Mouse (Mus musculus) left cerebral cortex, adult 9 months (tissue): ENCODE data around the gene Tpra1.

Experiments used
- DNase-seq, 2 experiments: peaks; one replicate each; pipeline ENCODE4 v3.0.0; 2022; ENCODE audit warnings: low spot score in 2 of 2

The Tpra1 gene

DNA sequence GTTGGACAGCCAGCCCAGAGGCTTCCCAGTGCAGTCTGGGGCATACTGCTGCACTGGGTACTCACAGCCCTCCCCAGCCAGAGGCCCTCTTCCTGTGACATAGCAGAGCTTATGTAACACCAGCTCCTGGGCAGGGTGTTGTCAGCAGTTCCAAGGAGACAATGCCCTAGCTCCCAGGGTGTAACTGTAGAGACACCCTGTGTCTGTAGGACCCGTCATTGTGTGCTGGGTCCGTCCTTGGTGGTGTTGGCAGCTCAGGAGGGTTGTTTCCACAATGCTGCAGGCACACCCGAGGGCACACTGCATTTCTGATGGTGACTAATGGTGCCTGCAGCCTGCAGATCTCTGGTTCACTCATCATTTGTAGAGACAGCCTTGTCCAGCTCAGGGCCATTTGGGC, 24.8 kb downstream of the Tpra1 start:
- no peak for DNase-seq

DNA sequence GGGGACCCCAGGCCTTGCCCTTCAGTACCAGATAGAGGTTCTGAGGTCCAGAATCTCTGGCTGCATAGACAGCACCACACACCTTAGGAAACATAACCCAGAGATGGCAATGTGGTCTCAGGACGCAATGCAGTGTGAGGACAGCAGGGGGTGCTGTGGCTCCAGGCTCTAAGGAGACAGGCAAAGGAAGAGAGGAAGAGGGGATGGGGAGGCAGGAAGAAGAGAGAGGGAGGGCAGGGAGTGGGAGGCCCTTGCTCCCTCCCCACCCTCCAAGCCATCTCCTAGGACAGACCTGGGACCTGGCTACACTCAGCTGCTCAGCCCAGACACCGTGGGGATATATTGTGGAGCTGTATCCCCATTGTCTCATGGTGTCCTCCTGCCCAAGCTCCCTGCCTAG, 25.5 kb downstream of the Tpra1 start:
- peak in 1 of 2 experiments; percentile 89 for DNase-seq

DNA sequence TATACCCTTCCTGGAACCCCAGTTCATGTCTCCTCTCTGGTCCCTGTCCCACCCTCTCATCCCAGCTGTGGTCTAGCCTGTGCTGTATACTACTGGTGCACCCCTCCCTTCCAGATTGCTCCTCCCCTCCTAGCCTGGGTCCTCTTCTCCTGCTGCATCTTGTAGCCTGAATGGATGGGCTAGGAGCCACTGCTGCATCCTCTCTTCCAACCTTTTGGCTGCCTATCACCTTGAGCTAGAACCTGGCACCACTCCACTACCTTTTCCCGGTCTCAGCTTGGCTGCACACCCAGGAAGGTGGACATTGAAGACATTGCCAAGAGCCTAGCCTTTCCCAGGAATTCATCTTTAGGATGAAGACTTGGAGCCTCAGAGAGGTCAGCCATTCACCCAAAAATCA, 26.0 kb downstream of the Tpra1 start:
- no peak for DNase-seq

DNA sequence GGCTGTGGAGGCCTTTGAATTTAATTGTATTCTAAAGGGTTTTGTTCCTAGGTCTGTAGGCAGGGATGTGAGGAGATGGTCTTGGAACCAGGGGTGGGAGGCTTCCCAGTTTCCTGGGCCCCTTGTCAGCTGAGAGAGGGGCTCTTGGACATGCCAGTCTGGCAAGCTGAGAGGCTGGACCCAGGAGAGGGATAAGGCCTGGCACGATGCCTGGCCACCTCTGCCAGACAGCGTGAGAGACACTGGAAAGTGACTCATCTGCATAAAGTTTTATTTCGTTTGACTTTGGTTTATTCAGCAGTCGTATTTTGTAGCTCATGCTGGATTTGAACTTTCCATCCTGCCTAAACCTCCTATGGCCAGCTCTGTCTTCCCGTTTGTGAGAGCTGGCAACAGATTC, 26.5 kb downstream of the Tpra1 start:
- no peak for DNase-seq

DNA sequence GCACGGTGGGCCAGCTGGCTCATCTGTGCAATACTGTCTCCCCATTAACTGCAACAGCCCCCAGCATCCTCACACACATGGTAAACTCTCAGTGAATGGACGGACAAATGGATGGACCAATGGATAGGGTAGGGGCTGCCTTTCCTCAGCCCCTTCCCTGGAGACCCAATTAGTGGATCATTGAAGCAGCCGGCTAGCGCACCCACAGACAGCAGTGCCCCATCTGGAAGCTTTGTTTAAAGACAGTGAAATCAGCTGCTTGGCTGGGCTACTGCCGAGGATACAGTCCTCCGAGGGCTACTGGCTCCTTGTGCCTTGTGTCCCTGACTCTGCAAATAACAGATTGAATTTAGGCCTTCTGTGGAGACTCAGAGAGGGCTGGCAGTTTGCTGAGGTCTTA, 27.4 kb downstream of the Tpra1 start:
- no peak for DNase-seq

DNA sequence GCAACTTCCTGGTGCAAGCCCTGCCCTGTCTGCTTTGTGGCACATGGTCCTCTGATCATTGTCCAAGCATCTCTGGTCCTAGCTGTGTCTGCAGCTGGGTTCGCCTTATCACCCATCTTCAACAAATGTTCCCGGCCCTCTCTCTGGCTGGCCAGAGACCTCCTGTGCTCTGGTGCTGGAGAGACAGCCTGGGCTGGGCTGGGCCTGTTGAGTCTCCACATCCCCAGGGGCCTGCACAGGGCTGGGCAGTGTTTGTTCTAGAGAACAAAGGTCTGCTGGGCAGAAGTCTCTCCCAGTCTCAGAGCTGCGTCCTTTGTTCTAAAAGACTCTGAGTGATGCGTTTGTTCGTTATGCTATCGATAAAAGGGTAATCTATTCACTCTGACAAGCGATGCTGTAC, 28.0 kb downstream of the Tpra1 start:
- DNase-seq = no peak

DNA sequence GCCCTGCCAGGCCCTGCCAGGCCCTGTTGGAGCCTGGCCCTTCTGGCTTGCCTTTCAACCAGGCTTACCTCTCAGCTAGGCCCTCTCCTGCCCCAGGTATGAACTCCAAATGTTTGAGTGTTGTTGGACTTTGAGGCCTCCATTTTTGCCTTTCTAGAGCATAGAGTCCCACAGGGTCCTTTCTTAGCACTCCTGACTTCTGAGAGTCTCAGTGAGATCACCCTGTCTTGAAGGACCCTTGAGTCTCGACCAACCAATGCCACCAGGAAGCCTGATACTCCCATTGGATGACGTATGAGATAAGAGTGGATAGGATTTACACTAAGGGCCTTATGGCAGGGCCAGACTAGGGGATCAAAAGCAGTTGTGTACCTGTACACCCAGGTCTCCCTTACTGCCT, 29.4 kb downstream of the Tpra1 start:
- DNase-seq = no peak

DNA sequence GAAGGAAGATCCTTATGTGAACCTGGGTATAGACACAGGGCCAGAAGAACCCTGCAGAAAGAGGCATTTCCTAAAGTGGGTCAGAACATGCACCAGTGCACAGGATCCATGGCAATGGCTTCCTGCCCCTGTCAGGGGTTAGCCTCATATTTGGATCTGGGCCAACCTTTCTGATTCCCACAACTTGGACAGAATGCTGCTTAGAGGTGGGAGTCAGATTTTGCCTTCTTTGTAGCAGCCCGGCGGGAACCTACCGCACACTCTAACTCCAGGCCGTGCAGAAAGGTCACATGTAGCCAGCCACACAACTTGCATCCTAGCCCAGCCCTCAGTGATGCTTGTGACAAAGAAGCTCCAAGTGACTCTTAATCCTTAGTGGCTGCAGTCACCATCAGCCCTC, 32.1 kb downstream of the Tpra1 start:
- DNase-seq = no peak

DNA sequence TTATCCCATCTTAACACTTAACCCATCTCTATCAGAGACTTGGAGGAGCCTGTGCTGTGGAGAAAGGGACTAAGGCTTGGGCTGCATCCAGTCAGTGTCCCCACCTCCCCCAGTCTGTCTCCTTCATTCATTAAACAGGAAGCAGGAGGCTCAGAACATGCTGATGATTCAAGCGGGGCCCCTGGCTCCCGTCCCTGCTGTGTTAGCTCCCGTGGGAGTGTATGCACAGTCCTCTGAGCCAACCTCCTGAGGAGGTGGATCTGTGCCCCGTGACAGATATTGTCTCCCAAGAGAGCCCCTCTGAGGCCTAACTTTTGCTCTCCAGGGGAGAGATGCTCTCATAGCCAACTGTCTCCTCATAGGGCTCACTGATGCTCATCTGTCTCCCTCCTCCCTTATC, 32.8 kb downstream of the Tpra1 start:
- peak in 1 of 2 experiments; percentile 71 for DNase-seq

DNA sequence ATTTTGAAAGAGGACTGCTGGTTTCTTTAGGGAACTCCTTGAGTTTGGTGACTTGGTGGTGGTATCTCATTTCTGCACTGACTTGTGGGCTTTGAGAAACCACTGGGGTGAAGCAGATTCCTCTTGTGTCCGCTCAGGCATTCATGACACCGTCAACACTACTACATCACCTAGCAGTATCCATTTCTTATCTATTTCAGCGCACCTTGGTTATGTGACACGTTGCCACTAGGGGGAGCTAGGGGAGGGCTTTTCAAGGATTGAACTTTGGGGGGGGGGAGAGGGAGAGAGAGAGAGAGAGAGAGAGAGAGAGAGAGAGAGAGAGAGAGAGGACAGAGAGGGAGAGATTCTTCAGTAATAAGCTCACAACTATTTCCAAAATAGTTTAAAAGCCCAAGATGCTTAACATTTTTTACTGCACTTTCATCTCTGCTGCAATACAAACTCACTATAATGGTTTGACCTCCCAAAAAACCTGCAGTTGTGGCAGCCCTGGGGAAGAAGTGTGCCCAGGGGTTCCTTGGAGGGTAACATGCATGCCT, 33.8 kb downstream of the Tpra1 start:
- peak in 1 of 2 experiments; percentile 70 for DNase-seq

DNA sequence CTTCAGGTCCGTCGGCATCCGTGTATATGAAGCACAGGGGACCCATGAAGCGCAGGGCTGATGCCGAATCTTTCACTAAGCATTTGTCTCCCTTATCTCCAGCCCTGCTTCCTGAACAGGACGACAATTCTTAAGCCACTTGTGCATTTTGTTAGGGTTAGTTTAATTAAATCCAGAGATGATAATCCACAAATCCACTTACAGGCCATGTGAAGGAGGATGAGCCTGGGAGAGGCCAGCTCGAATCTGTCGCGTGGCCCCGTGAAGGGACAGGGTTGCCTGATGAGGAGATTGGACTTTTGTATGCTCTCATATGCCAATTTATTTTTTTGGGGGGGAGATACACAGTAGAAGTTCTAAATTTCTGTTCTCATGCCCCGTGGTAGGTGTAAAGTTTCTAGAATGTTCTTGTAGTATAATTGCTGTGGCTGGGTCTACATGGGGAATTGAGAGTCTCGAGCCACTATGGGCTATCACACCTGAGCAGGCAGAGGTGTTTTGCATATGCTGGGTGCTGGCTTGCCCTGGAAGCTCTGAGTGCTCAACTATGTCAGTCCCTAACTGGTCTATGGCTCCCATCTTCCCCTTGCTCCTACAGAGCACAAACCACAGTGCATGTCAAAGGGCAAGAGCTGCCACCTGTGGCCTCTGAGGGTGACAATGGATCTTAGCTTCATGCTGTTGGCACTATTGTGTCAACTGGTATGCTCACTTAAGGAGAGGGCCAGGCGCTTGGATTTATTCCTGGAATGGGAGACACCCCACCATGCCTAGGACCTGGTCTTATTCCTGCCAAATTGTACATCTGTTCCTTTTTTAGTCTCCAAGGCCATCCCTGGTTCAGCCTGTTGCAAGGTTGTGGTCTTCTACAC, 34.5 kb downstream of the Tpra1 start:
- DNase-seq = no peak

DNA sequence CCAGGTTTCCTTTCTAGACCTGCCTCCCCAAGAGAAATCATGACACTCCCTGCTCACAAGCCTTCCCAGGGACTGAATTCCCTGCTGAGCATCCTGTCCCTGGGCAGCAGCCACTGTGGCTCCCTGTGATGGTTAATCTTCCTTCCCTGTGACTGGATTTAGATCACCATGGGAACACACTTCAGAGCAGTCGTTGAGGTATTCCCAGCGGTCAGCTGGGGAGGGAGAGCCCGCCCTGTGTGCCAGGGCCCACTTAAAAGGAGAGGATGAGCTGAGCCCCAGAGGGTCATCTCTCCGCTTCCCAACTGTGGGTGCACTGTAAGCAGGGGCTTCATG, 35.1 kb downstream of the Tpra1 start:
- no peak for DNase-seq

DNA sequence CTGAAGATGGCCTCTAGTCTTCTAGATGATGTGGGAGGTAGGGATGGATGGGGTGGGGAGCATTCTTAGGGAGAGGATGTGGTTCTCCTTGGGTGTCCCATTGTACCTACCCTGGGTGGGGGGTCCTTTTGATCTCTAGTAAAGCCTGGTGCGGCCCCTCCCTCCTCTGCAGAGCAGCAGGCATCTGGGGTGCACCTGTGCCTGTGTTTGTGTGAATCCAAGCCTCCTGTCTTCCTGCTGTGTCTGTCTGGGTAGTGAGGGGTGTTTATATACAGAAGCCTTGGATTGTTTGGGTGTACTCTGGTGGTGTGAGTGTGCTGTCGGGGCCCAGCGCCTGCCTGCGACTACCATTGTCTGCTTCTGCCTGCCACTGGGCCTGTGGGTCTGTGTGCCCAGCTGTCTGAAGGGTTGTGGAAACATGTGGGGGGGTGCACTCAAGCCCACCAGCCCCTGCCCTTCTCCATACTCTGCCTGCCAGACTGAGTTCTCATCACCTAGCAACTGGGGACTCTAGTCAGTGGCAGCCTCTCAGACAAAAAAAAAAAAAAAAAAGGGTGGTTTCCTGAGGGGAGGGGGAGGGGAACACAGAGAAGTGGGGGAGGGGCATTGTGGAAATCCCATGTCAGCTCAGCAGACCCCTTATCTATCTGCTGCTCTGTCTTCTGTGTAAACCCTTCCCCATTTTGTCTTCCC, 36.1 kb downstream of the Tpra1 start:
- DNase-seq = no peak

DNA sequence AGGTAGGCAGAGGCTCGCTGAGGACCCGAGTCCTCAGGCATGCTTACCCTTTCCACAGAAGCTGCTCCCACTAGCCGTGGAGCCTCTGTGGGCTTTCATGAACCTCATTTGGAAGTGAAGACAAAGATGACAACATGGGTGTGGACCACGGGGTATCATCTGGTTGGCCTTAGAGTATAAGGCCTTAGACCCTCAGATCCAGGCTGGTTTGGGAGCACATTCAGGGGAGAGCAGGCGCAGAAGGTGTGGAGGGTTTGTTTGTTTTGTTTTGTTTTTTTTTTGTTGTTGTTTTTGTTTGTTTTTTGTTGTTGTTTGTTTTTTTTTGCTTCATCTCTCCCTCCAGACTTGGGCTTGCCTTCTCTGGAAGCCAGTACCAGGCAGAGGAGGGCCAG, 36.6 kb downstream of the Tpra1 start:
- DNase-seq = no peak

DNA sequence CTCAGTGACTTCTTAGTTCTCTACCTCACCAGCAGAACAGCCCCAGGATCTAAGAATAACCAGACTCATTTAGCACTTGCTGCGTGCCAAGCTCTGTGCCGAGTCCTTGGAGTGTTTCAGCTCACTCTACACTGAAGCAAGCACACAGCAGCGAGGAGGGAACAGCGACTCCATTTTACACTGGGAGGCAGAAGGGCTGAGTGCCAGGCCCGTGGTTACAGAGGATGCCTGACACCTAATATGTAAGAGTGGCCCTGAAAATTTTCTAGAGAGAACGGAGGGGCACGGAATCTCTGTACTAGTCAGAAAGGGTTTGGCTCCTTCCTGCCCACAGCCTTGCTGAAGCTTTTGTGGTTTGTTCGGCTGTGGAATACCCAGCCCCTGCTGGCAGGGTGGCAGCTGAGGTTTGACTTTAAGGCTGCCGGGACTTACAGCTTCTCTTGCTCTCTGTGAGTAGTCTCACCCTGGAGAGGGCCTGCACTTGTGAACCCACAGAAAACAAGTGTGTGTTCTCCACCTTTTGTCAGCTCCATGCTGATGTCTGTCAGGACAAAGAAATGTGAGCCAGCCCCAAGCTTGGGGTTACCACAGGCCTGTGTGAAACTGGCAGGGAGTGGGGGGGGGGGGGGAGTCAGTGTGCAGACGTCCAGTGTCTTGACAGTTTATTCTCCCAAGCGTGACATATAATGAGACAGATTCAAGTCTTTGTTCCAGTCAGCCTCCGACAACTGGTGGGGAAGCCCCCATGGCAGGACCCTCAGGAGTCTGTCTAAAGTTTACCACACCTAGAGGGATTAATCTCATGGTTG, 37.4 kb downstream of the Tpra1 start:
- DNase-seq = peak in 1 of 2 experiments; percentile 76

DNA sequence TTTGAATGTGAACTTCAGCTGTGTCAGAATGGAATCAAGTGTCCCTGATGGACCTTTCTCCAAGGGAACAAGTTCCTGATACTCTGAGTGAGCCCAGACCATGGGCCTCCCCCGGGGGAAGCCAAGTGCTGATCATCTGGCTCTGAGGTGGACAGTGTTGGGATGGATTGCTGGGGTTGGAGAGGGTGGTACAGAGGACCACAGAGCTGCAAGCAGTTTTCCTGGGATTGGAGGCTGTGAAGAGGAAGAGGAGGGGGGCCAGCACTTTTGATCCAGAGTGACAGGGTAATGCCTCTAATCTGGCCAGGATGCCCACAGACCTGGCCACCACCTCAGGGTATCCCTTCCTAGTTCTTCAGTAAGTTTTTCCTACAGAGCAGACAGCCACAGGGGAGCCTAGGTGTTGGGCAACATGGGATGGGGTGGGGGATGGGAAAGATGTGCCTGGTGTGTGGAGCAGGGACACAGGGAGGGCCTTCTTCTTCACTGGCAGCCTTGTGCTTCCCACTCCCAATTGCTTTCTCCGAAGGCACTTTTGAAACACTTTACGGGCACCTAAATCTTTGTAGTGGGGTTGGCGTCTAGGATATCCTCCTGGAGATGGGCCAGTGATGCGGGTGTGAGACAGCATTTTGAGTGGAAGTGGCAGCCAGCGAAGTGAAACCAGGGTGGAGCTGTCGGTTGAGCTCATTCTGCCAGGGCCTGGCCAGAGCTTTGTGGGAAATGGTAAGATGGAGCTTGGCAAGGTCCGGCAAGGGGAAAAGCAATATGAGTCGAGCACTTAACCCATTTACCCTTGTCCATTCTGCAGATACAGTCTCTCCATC, 38.3 kb downstream of the Tpra1 start:
- no peak for DNase-seq

DNA sequence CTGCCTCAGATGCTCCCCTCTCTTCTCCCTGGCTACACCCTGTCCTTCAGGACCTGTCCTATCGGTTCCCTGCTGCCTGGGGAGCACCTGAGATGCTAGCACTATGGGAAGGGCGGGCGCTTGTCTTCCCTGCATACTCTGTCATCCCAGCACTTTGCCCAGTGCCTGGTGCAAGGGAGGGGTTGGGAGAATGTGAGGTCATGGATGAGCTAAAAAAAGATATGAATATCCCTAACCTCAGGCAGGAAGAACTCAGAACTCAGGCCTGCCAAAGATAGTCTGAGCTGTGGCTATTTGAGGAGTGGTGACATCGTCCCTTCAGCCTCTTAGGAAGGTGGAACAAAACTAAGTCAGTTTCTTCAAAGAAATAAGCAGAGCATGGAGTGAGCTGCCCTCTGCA, 39.6 kb downstream of the Tpra1 start:
- DNase-seq = no peak

DNA sequence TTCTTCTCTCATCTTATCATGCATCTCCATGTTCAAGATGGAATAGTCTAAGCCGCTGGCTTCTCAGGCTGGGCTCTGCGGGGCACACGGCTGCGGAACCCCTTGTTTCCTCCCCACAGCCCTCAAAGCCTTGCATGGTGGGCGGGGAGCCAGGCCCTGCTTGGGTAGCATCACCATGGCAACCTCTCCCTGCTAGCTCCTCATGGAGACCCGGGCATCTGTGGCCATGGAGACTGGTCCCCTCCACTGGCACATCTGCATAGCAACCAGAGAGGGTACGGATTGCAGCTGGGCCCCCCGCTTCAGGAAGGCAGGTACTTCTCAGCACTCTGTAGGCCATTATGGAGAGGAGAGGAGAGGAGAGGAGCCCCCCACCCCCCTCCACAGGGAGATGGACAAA, 40.5 kb downstream of the Tpra1 start:
- peak in 1 of 2 experiments; percentile 54 for DNase-seq

DNA sequence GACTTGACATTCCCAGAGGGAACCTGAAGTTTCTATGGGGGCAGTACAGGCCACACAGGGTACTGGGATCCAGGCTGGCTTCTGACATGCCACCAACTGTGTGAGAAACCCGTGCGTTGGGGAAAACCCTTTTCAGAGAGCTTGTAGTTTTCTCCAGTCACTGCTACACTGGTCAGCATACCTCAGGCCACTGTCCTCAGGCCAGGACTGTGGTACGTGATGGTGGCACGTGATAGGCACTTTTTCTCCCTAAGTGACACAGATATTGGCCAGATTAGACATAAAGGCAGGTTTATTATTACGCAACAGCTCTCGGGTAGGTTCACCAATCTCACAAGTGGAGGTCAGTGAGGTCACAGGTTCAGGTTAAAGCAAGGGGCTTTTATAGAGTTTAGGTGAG, 41.6 kb downstream of the Tpra1 start:
- DNase-seq = no peak

DNA sequence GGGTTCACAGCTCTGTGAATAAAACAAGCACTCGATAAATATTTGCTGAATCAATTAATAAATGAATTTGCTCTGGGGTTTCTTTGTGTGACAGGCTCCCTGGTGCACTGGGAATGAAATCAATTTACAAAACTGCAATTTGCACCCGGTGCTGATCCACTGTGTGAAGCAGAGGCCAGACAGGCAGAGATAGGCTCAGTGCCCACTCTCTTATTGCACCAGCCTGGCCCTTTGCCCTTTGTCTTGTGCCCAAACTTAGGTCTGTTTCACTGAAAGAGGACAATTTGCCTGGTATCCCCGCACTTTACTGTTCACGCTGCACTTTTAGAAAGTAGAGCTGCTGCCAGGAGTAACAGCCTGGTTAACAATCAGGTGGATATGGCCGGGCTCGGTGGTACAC, 44.4 kb downstream of the Tpra1 start:
- no peak for DNase-seq

DNA sequence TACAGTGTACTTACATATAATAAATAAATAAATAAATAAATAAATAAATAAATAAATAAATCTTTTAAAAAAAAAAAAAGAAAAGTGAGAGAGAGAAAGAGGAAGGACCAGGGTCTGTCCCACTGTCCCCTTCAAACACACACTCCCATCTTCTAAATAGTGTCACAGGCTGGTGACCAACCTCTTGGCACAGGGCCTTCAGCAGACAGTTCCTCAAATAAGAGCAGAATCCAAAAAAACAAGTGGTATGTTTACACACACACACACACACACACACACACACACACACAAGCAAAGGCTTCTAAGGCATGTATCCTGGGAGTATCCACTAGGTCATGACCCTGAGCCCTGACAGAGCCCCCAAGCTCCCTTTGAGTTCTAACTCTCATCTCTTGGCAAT, 45.7 kb downstream of the Tpra1 start:
- no peak for DNase-seq
